Mouse (Mus musculus): ENCODE data around the gene Fli1.

Fli1 gene

DNA sequence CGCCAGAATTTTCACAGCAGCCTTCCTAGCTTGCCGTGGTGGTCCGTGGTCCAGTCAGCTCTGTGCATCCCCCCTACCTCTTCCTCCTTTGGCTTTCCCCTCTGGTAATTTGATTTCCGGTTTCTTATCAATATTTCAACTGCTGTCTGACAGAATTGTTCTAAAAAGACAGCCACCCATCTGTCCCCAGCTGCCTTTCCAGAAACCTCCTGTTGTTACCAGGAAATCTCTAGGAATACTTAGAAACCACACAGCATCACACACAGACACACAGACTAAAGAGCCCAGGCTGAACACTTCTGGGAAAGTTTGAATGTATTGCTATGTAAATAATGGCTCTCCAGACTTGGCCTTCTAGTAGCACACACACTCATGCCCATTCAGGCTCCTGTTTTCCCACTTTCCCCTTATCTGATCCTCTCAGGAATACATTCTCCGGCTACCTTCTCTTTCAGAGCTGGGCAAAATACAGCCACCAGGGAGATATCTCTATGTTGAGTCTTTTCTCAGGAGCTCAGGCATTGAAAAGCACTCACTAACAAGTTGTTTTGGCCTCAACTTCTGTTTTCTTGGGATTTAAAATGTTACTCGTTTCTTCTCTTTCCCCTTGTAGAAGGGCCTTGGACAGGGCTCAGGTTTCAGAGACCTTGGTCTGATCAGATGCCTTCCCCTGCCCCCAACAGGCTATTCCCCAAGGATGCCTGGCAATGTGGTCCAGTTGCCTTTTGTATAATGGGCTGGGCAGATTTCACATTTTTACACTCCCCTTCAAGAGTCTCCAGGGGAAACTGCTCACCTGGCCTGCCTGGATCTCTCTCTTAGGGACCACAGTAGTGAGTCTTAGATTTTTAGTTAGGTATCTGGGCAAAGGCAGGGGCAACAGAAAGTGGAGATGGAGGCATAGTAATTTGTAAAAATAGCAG is 7.1 kb upstream of the Fli1 start:
- DNase-seq: no peak

GRCm38 (mm10) chr9:32546731-32547130 is 4.1 kb upstream of the Fli1 start:
- no peak for DNase-seq

- DNase-seq: no peak
Observed at GRCm38 (mm10) chr9:32544731-32545661, 2.3 kb upstream of the Fli1 start.

DNA sequence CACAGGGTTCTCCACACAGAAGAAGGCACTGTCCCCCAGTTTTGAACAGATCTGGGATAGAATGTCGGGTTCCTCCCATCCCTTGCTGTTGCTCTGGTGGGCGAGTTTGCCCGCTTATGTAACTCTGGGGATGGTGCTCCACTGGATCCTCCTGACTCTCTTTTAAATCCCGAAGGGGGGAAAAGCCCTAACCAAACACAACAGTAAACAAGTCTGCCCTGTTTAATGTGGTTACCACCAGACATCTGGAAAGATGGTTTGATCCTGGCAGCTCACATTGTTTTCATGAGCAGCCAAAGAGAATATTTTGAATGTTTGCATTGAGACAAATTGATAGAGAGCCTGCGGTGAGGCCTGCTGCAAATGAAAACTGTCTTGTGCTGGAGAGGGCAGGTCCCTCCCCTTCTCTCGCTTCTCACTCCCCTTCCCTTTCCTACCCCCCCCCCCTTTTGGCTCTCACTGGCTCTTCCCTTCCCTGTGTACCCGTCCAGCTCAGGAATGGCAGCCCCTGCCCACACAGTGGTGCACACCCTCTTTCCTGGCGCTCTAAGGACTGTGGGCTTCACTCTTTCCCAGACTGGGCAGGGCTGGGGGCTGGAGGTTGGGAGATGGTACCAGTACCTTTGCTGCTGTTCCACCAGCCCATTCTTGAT is 1.4 kb upstream of the Fli1 start:
- no peak for DNase-seq

- DNase-seq: no peak
Observed at GRCm38 (mm10) chr9:32543040-32543581, 450 bp upstream of the Fli1 start.

DNA sequence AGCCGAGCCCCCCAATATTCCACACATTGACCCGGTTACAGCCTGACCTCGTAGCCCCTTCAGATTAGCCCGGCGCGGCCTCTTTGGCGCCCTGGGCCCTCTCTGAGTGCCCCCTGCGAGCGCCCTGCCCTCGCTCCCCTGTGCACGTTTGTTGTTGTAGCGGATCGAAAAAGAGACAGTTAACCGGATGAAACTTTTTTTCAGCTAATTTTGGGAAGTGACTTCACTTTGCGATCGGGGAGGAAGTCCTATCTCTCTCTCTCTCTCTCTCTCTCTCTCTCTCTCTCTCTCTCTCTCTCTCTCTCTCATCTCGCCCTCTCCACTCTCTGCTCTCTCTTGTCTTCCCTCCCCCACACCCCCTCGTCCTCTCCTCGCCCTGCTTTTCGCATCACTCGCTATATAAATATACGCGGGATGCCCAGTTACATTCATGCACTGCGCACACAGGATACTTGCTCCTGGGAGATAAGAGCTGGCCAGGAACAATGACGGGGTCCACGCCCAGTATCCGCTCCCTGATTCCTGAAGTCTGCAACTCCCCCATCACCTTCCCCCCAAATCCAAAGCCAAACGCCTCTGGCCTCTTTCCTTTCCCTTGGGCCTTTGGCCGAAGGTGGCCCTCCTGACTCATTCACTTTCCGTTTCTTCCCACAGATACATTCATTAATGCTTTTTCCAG is 1.3 kb downstream of the Fli1 start:
- no peak for DNase-seq

GRCm38 (mm10) chr9:32540406-32541222 is 2.0 kb downstream of the Fli1 start:
- DNase-seq: no peak

DNA sequence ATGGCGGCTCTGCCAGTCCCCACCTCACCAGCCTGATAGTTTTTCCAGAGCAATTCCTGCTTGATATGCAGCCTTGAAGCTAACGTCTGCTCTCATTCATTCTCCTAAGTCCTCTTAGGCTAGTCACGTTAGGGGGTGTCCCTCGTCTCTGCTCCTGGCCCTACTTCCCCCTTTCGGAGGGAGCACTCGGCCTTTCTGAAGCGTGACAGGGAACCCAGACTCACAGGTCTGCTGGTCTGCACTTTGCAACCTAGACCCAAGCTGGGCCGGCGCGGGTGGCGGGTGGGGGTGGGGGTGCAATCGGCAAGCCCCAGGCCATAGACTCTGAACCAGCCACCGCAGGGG is 2.6 kb downstream of the Fli1 start:
- peak; percentile 58 for DNase-seq

- DNase-seq: no peak
Observed at GRCm38 (mm10) chr9:32539321-32539761, 3.3 kb downstream of the Fli1 start.

- no peak for DNase-seq
Observed at GRCm38 (mm10) chr9:32538124-32538523, 4.5 kb downstream of the Fli1 start.

- DNase-seq: no peak
Observed at GRCm38 (mm10) chr9:32537706-32538105, 5.0 kb downstream of the Fli1 start.

DNA sequence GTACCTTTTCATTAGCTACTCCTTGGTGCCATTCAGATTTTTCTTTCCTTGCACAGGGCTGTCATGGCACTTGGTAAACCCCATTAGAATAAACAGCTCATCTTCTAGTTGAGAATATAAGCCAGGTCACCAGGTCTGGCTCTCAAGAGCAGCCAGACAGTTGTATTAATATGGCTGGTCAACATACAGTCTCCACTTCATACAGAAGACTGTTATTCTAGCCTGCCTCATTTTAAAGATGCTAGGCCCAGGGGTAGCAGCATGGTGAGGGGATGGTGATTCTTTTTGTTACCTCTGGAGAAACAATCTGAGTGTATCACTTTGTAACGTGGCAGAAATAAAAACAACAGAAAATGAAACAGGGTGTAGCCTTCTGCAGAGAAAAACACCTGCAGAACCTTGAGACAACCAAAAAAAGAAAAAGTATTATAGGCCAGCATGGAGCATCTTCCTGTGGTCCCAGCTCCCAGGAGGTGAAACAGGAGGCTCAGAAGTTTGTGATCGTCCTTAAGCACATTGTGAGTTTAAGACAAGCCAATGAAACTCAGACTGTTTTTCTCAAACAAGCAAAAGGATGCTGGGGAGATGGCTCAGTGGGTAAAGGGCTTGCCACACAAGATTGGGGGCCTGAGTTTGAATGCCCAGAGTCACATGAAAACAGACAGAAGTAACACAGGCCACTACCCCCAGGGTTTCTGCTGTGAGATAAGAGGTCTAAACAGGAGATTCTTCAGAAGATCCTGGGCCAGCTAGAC is 7.3 kb downstream of the Fli1 start:
- DNase-seq: no peak

DNA sequence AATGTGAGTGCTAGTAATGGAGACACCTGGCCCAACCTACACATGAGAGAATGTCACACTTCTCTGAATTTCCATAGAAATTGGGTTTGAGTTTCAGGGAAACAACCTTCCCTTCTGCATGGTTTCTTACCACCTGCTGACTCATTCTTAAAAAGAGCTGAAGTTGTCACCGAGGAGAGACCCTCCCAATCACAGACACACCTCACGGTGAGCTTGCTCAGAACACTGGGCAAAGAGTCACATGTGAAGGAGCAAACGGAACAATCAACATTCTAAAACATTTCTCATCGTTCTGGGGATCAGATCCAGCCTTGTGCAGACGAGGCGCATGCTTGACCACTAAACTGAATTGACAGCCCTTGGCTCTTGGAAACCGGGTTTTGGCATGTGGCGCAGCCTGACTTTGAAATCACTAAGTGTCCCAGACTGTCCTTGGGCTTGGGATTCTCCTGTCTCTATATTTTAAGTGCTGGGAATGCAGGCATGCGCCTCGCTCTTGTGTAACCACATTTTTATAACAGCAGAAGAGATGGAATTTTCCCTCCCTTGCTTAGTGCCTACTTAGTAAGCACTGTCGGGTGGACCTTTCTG is 8.5 kb downstream of the Fli1 start:
- DNase-seq: no peak

DNA sequence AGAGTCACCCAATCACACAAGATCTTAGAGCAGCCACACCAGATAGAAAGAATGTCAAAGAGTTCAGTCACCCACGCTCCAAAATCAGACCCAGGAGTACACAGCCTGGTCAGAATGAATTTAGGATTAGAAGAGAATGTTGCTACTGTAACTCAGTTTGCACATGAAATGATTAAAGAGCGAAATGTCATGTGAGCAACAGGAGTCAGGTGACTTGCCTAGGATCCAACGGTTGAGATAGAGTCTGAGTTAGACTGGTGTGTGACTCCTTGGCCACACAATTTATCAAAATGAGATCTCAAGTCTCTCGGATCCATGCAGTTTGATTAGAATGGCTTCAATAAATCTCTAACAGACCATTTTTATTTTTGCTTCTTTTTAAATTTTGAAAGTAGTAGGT is 11.1 kb downstream of the Fli1 start:
- DNase-seq: no peak

- DNase-seq: no peak
Observed at GRCm38 (mm10) chr9:32530975-32531374, 11.7 kb downstream of the Fli1 start.

DNA sequence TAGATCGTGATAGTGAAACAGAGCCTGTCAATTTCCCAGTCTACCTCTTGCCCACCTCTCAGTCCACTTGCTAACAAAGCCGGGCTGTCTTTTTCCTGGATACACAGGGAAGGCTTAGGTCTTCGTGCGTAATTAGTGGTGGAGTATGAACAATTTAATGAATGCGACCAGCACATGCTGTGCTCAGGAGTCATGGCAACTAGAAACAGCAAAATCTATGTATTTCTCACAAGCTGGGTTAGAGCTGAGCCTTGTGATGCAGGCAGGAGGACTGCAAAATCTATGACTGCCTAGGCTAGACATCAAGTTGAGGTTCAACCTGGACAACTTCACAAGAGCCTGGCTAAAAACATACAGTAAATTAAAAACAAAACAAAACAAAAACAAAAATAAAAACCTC is 12.5 kb downstream of the Fli1 start:
- no peak for DNase-seq

- DNase-seq: no peak
Observed at GRCm38 (mm10) chr9:32529594-32529993, 13.1 kb downstream of the Fli1 start.

- DNase-seq: no peak
Observed at GRCm38 (mm10) chr9:32527329-32527728, 15.3 kb downstream of the Fli1 start.

GRCm38 (mm10) chr9:32525787-32526186 is 16.9 kb downstream of the Fli1 start:
- DNase-seq: no peak

DNA sequence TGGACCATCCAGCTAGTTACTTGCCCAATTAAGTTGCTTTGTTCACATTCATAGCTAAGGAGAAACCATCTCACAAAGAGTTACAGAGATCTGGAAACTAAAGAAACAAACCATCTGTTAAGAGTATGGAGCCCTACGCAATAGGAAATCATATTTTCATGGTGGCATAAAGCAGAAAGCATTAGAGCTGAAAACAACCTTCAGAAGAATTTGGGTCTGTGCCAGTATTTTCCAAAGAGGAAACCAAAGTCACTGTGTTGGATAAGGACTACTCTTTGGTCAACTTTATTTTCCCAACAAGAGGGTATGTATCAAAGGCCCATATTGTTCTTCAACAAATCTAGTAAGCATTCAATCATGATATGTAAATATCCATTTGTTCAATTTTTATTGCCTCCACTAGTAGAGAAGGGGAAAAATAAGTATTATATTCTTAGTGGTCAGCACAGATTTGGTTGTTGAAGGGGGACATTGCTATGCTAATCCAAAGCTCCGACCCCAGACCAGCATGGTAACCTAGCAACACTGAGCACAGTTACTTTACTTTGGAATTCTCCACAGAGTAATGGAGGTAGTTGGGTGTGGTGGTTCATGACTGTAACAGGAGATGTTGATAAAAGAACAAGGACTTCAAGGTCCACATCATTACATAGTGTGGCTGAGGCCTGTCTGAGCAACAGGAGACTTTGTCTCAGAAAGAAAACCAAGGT is 20.0 kb downstream of the Fli1 start:
- DNase-seq: no peak
